Mouse (Mus musculus) heart, embryonic 15.5 days (tissue): ENCODE data around the gene Bhlhe41. TPM values are rescaled to one million over a fixed set of nuclear protein-coding genes. Genes with fewer than 3 reads are reported as not detected.

ENCODE experiments used
- ATAC-seq: fragments of 200-750 bp; cut with Nextera tagmentation; replicated peaks from 2 replicates; pipeline ENCODE4 v1.8.0; 2017; ENCODE audit warnings: low read depth, moderate TSS enrichment; ENCODE audit not compliant: insufficient number of reproducible peaks, insufficient read depth, low FRiP score
- H3K27ac ChIP-seq: fragments of 300-500 bp; sonication (generic); 2 replicates; pipeline ENCODE4 v1.5.1; 2015; ENCODE audit warnings: mild to moderate bottlenecking, inconsistent platforms
- H3K27me3 ChIP-seq: fragments of 300-500 bp; sonication (generic); 2 replicates; pipeline ENCODE4 v1.6.1; 2015; ENCODE audit warnings: inconsistent platforms
- H3K36me3 ChIP-seq: fragments of 300-500 bp; sonication (generic); 2 replicates; pipeline ENCODE4 v1.6.1; 2015; ENCODE audit warnings: mild to moderate bottlenecking, inconsistent platforms
- H3K4me1 ChIP-seq: fragments of 300-500 bp; sonication (generic); replicated peaks from 2 replicates; pipeline ENCODE4 v1.6.1; 2015; ENCODE audit warnings: inconsistent platforms
- H3K4me2 ChIP-seq: fragments of 300-500 bp; sonication (generic); 2 replicates; pipeline ENCODE4 v1.6.1; 2015; ENCODE audit warnings: inconsistent platforms, mild to moderate bottlenecking, moderate library complexity
- H3K4me3 ChIP-seq: fragments of 300-500 bp; sonication (generic); 2 replicates; pipeline ENCODE4 v1.5.1; 2015; ENCODE audit warnings: mild to moderate bottlenecking, inconsistent platforms
- H3K9ac ChIP-seq: fragments of 300-500 bp; sonication (generic); 2 replicates; pipeline ENCODE4 v1.6.1; 2015; ENCODE audit warnings: mild to moderate bottlenecking, inconsistent platforms
- H3K9me3 ChIP-seq: fragments of 300-500 bp; sonication (generic); replicated peaks from 2 replicates; pipeline ENCODE4 v1.6.1; 2016; ENCODE audit warnings: inconsistent platforms
- WGBS: fragments of 180-500 bp; shearing (Covaris S2); methylation state at CpG from one replicate; pipeline ENCODE4 v1.1.7; 2015; ENCODE audit warnings: mixed read lengths; 5-methylcytosine and 5-hydroxymethylcytosine counted together
- polyA plus RNA-seq: library from polyadenylated mRNA; unstranded; fragments of >200 nt; fragmentation: Nextera tagmentation; extraction: Ambion mirVana; gene quantifications from 2 replicates; pipeline ENCODE4 v1.2.1, GENCODE M21; 2015

Bhlhe41 gene
- polyA plus RNA-seq: 5.5 and 6.6 TPM in 2 replicates

DNA sequence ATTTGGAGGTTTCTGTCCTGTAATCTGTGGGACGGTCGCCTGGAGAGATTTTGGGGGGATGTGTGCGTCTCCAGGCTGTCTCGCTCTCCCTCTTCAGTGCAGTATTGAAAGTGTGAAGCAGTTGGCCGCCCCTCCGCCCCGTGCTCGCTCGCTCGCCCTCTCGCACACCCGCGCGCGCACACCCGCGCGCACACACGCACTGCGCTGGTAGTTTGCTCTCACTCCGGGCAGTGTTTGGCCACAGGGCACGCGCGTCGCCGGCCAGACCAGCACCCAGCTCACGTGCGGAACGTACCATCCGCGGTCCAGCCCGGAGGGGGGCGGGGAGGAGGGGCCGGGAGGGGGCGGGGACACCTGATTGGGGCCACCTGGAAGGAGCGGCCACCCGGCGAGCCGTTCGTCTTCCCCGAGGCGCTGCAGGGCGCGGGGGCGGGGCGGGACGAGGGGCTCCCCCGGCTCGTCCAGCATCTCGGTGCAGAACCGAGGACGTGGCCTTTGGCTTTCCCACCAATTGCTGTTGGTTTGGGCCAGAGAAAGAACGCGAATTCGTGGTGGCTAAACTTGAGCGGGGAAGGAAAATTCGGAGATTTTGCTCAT is at the start of gene Bhlhe41:
Bhlhe41 (minus strand) TSS at position 270 of the 597 bp plus-strand sequence.
- Histone ChIP-seq H3K4me3 (peak within 1 kb of the TSS; percentile 72), H3K27ac (peak within 1 kb of the TSS; percentile 89), H3K4me1 (peaks cover 46% of the 10 kb centered on the region), H3K9me3 (no peaks in the 10 kb centered on the region), H3K4me2 (peak within 1 kb of the TSS; percentile 99), H3K9ac (peak within 1 kb of the TSS; percentile 68), H3K36me3 (no peaks in the 10 kb centered on the region), H3K27me3 (peaks cover 27% of the 10 kb centered on the region)
- ATAC-seq: peak; percentile 56
- under 1% methylated on average over 57 of the region's 57 CpGs for WGBS

DNA sequence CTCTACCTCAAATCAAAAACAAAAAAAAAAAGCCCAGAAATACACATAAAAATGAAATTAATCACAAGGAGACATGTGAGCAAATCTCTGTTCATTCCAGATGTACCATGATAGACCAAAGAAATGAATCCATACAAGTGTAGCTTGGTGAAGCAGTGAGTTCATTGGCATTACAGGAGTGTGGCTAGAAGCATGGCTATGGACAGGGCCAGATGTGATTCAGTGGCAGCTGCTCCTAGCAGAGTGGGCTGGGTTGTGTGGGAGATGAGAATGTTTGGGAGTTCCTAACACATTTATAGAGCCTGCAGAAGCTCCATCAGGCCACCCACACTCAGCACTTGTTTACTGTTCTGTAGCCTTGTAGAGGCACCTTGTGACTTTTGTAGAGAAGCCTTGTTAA is 46.9 kb upstream of the Bhlhe41 start:
- ATAC-seq: no peak
- H3K9me3 ChIP-seq: no peaks in the 10 kb centered on the region
- H3K27me3 ChIP-seq: no peaks in the 10 kb centered on the region
- no peaks in the 10 kb centered on the region for H3K4me1 ChIP-seq
- H3K36me3 ChIP-seq: no peaks in the 10 kb centered on the region
- H3K4me2 ChIP-seq: no peak overlapping the region
- no peak overlapping the region for H3K27ac ChIP-seq
- no peak overlapping the region for H3K9ac ChIP-seq
- no peak overlapping the region for H3K4me3 ChIP-seq

- H3K36me3 ChIP-seq: no peaks in the 10 kb centered on the region
- no peak overlapping the region for H3K27ac ChIP-seq
- H3K9me3 ChIP-seq: no peaks in the 10 kb centered on the region
- no peaks in the 10 kb centered on the region for H3K27me3 ChIP-seq
- no peak overlapping the region for H3K4me2 ChIP-seq
- no peak overlapping the region for H3K4me3 ChIP-seq
- 74% methylated on average over 3 of the region's 3 CpGs for WGBS
- no peak overlapping the region for H3K9ac ChIP-seq
- H3K4me1 ChIP-seq: peaks cover 5% of the 10 kb centered on the region; the same call in 1 of the 2 replicates
- no peak for ATAC-seq
Measured at GRCm38 (mm10) chr6:145910469-145911426, 45.4 kb upstream of the Bhlhe41 start.

- no peak overlapping the region for H3K4me2 ChIP-seq
- ATAC-seq: no peak
- no peaks in the 10 kb centered on the region for H3K27me3 ChIP-seq
- no peak overlapping the region for H3K27ac ChIP-seq
- no peaks in the 10 kb centered on the region for H3K36me3 ChIP-seq
- H3K9ac ChIP-seq: no peak overlapping the region
- H3K4me1 ChIP-seq: peaks cover 6% of the 10 kb centered on the region; the same call in 1 of the 2 replicates
- no peaks in the 10 kb centered on the region for H3K9me3 ChIP-seq
- H3K4me3 ChIP-seq: no peak overlapping the region
- 79% methylated on average over 4 of the region's 4 CpGs for WGBS
Measured at GRCm38 (mm10) chr6:145909943-145910342, 44.6 kb upstream of the Bhlhe41 start.

- Histone ChIP-seq H3K4me3 (no peak overlapping the region), H3K27me3 (no peaks in the 10 kb centered on the region), H3K4me2 (no peak overlapping the region), H3K9ac (no peak overlapping the region), H3K36me3 (no peaks in the 10 kb centered on the region), H3K9me3 (no peaks in the 10 kb centered on the region), H3K4me1 (peaks cover 6% of the 10 kb centered on the region; the same call in 1 of the 2 replicates), H3K27ac (no peak overlapping the region)
- ATAC-seq: no peak; the same call in 1 of the 2 replicates
- WGBS: 52% methylated on average over 7 of the region's 7 CpGs
Measured at GRCm38 (mm10) chr6:145906096-145906890, 40.9 kb upstream of the Bhlhe41 start.

- Histone ChIP-seq H3K27me3 (no peaks in the 10 kb centered on the region), H3K9me3 (no peaks in the 10 kb centered on the region), H3K9ac (no peak overlapping the region), H3K27ac (no peak overlapping the region), H3K4me2 (no peak overlapping the region), H3K36me3 (no peaks in the 10 kb centered on the region), H3K4me1 (peaks cover 6% of the 10 kb centered on the region; the same call in 1 of the 2 replicates), H3K4me3 (no peak overlapping the region)
- ATAC-seq: no peak
- 79% methylated on average over 5 of the region's 5 CpGs for WGBS
Measured at GRCm38 (mm10) chr6:145904616-145905015, 39.3 kb upstream of the Bhlhe41 start.

GRCm38 (mm10) chr6:145904169-145904568 is 38.8 kb upstream of the Bhlhe41 start:
- no peak overlapping the region for H3K4me2 ChIP-seq
- no peaks in the 10 kb centered on the region for H3K27me3 ChIP-seq
- H3K27ac ChIP-seq: no peak overlapping the region
- H3K36me3 ChIP-seq: no peaks in the 10 kb centered on the region
- no peaks in the 10 kb centered on the region for H3K9me3 ChIP-seq
- no peak overlapping the region for H3K4me3 ChIP-seq
- WGBS: 93% methylated on average over 5 of the region's 5 CpGs
- ATAC-seq: no peak
- H3K4me1 ChIP-seq: peaks cover 6% of the 10 kb centered on the region; the same call in 1 of the 2 replicates
- no peak overlapping the region for H3K9ac ChIP-seq

DNA sequence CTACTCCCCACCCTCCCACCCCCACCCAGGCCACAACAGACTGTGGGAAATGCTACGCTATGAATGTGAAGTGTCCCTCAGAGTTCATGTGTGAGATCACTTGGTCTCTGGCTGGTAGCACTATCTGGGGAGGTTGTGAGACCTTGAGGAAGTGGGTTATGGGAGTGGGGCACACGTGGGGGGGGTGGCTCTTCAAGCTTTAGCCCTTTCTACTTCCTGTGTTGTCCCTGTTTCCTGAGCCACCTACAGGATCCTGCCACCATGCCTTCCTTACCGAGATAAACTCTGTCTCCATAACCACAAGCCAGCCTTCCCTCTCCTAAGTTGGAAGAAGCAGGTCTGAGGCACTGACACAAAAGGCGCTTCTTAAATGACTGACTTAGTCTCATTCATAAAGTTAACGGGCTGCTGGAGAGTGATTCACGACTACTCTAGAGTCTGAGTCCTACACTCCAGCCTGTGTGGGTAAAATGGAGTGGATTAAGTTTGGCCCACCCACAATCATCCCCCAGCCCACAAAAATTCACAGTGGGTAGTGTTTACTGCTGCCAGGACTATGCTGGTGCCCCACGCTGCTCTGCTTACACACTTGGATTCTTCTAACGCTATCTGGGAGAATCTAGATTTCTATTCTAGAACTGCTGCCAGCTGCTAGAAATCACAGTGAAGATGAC is 29.4 kb upstream of the Bhlhe41 start:
- Histone ChIP-seq H3K36me3 (no peaks in the 10 kb centered on the region), H3K4me1 (peaks cover 2% of the 10 kb centered on the region; the same call in 1 of the 2 replicates), H3K27ac (no peak overlapping the region), H3K27me3 (no peaks in the 10 kb centered on the region), H3K9me3 (no peaks in the 10 kb centered on the region), H3K4me2 (no peak overlapping the region), H3K4me3 (no peak overlapping the region), H3K9ac (no peak overlapping the region)
- no peak for ATAC-seq
- WGBS: 55% methylated on average over 8 of the region's 8 CpGs

- 79% methylated on average over 13 of the region's 13 CpGs for WGBS
- no peak overlapping the region for H3K4me2 ChIP-seq
- no peak for ATAC-seq
- no peak overlapping the region for H3K27ac ChIP-seq
- H3K4me1 ChIP-seq: peaks cover 2% of the 10 kb centered on the region; the same call in 1 of the 2 replicates
- H3K27me3 ChIP-seq: no peaks in the 10 kb centered on the region
- no peaks in the 10 kb centered on the region for H3K36me3 ChIP-seq
- no peak overlapping the region for H3K9ac ChIP-seq
- H3K4me3 ChIP-seq: no peak overlapping the region
- no peaks in the 10 kb centered on the region for H3K9me3 ChIP-seq
Measured at GRCm38 (mm10) chr6:145893366-145894021, 28.1 kb upstream of the Bhlhe41 start.
